Mouse (Mus musculus) kidney, adult 2 months (tissue): ENCODE measurements around the gene Lsm4.

ENCODE experiments used
- CTCF ChIP-seq: fragments of 200-500 bp; conservative IDR thresholded peaks from 2 replicates; pipeline ENCODE4 v1.5.1; 2011; ENCODE audit warnings: low read depth, mild to moderate bottlenecking, control low read depth, low read length, moderate library complexity, mixed read lengths; ENCODE audit not compliant: insufficient read depth, insufficient read length
- POLR2A ChIP-seq: fragments of 200-500 bp; IDR thresholded peaks from one replicate; pipeline ENCODE4 v1.6.1; 2011; ENCODE audit warnings: low read depth, low read length, control low read depth

DNA sequence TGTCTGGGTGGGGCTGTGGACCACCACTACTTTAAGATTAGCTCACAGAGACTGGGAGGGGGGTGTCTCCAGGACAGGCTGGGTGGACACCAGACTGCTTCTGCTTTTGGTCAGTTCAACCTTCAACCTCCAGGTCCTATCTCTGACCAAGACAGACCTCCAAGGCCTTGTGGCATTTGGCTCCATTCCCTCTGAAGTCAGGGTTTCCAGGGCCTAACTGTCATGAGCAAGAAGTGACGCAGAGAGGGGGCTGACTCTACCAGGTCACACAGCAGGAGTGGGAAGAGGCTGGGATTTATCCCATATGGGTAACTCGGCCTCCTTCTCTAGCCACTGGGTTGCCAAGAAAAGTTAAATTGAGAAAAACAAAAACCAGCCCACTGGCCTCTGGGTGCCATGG, 15.3 kb upstream of the Lsm4 start:
- TF ChIP-seq CTCF (no peak), POLR2A (no peak)
